Mouse (Mus musculus): ENCODE measurements around the gene Slc6a12.

DNA sequence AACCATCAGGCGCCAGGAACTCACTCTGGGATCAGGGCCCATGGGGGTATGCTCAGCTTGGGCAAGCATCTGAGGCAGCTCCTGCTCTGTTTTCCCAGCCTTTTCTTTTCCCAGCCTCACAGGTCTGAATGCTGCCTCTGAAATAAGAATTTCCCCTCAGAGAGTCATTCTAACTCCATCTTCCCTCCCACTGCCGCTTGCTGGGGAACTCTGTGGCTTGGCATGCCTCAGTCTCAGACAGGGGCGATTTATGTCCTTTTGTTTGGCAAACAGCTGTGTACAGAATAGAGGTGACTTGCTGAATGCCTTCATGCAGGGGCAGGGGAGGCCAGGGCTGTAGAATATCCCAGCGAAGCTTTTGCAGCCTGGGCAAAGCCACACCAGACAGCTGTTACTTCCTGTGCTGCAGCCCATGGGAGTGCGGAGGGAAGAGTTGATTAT is 64.7 kb downstream of the Slc6a12 start:
- TF ChIP-seq CTCF (IDR thresholded peaks at IDR 0.05; ENCODE audit: borderline replicate concordance, insufficient read depth, low read length) (no peak), POLR2A (IDR thresholded peaks at IDR 0.05; ENCODE audit: low read depth, low read length) (no peak)

All from embryonic fibroblast, embryonic 13.5 days (primary cell).